ENCODE assay signal across 8 mouse cellular contexts in the genomic region with DNA sequence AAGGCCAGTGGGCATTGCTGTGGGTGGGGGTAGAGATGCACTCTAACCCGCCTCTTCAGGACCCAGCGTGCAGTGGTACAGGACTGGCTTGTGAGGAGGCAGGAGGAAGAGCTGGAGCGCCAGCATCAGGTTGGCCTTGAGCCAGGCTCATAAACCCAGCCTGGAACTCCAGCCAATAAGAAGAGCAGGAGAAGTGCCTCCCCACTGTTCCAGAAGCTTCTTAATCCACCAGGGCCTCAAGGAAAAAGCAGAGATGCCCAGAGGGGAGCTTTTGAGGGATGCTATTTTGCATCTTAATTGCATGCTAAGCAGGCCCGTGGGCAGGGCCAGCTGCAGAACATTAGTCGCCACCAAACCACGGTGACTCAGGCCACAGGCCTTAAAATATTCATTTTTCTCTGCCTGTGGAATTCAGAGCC.
A peak's percentile ranks its signal among the peaks of the same experiment; 100 is the strongest.
DNase-seq lines count a peak whose midpoint lies in the region; ATAC-seq lines count a peak whose summit lies in the region.
"Had no signal": no experiment of that assay in that cellular context is flagged by ENCODE, and none has a peak within 500 bp of the region (broad histone marks: within the 10 kb centered on the region; RNA-seq: fewer than 3 reads in every experiment).

No protein-coding gene starts in this region.

- no peak overlapping the region for H3K4me2 ChIP-seq in hindbrain, embryonic 15.5 days
- no peak overlapping the region for H3K4me2 ChIP-seq in midbrain, embryonic 16.5 days (ENCODE audit: low read length)
- H3K4me2 ChIP-seq: lung, embryonic 14.5 days had no signal

- H3K9me3 ChIP-seq in hindbrain, embryonic 15.5 days, result 0 out of 2 replicates have a peak, but pooled peaks cover 5% of the 10 kb centered on the region
- H3K9me3 ChIP-seq in midbrain, embryonic 16.5 days (replicated peaks; ENCODE audit: control insufficient read depth, low read length, poor library complexity, severe bottlenecking), result no peaks in the 10 kb centered on the region

- no peak overlapping the region for H3K9ac ChIP-seq in hindbrain, embryonic 15.5 days
- H3K9ac ChIP-seq in midbrain, embryonic 16.5 days (ENCODE audit: low read depth, low read length), result no peak overlapping the region
- H3K9ac ChIP-seq: lung, embryonic 14.5 days had no signal

- WGBS in hindbrain, embryonic 15.5 days, result 26% methylated on average over 6 of the region's 6 CpGs
- 11% methylated on average over 6 of the region's 6 CpGs for WGBS in midbrain, embryonic 16.5 days

- H3K36me3 ChIP-seq in hindbrain, embryonic 15.5 days, result no peaks in the 10 kb centered on the region
- H3K36me3 ChIP-seq in midbrain, embryonic 16.5 days (ENCODE audit: control insufficient read depth, insufficient read depth, low read length), result no peaks in the 10 kb centered on the region

- DNase-seq in 3134 (ENCODE audit: extremely low read depth, insufficient read length, low spot score) (peak; percentile 34), MN1 (ENCODE audit: low spot score) (peak; percentile 14)
- DNase-seq in thymus, postnatal 0 days (ENCODE audit: low spot score), result no peak
- DNase-seq in embryo, embryonic 10 days (ENCODE audit: low spot score), result no peak
- DNase-seq in kidney, postnatal 4 days, result no peak
- DNase-seq: lung, embryonic 14.5 days had no signal

- no peak overlapping the region for H3K4me3 ChIP-seq in hindbrain, embryonic 15.5 days
- no peak overlapping the region for H3K4me3 ChIP-seq in midbrain, embryonic 16.5 days (ENCODE audit: low read depth, low read length)

- peaks cover 12% of the 10 kb centered on the region; the same call in 1 of the 2 replicates for H3K4me1 ChIP-seq in hindbrain, embryonic 15.5 days (replicated peaks)
- peaks cover 8% of the 10 kb centered on the region for H3K4me1 ChIP-seq in midbrain, embryonic 16.5 days (ENCODE audit: control insufficient read depth, insufficient read depth, low read length)

- H3K27ac ChIP-seq in hindbrain, embryonic 15.5 days (replicated peaks), result 0 out of 2 replicates have a peak overlapping the region, but pooled peaks have one; percentile 41
- H3K27ac ChIP-seq in midbrain, embryonic 16.5 days (ENCODE audit: low read length), result peak overlapping the region; percentile 44; the same call in 1 of the 2 replicates

- H3K27me3 ChIP-seq in hindbrain, embryonic 15.5 days, result peaks cover 3% of the 10 kb centered on the region; the same call in 1 of the 2 replicates
- no peaks in the 10 kb centered on the region for H3K27me3 ChIP-seq in midbrain, embryonic 16.5 days (ENCODE audit: control insufficient read depth, insufficient read depth, low read depth, low read length)

- ATAC-seq in hindbrain, embryonic 15.5 days (ENCODE audit: low FRiP score, low read depth), result peak; percentile 59
- peak; percentile 67 for ATAC-seq in midbrain, embryonic 16.5 days

Comparison
In these comparisons a context has a peak if more than half of its experiments do, and no peak if none do; other contexts are left out.
1. DNase-seq: peak in 3134 (single experiment) and MN1 (single experiment); none in thymus, postnatal 0 days (single experiment), embryo, embryonic 10 days (single experiment) and kidney, postnatal 4 days (0 of 2).